Mouse (Mus musculus) ES-E14 (cell line): Measurements from ENCODE around the gene Cacul1. TPM values are rescaled to one million over a fixed set of nuclear protein-coding genes. Genes with fewer than 3 reads are reported as not detected.

Source experiments
- DNase-seq: peaks from one replicate; pipeline ENCODE4 v3.0.0-alpha.2; 2013; ENCODE audit warnings: low read depth, low spot score
- H3K27ac ChIP-seq: 2 replicates; pipeline ENCODE4 v1.5.1; 2012; ENCODE audit warnings: low read depth, mild to moderate bottlenecking, low read length, moderate library complexity, mixed read lengths; ENCODE audit not compliant: poor library complexity, insufficient read depth, severe bottlenecking
- H3K36me3 ChIP-seq: 2 replicates; pipeline ENCODE4 v1.6.1; 2012; ENCODE audit warnings: mild to moderate bottlenecking, low read length, moderate library complexity, mixed read lengths; ENCODE audit not compliant: control insufficient read depth, poor library complexity, insufficient read depth, severe bottlenecking
- H3K4me1 ChIP-seq, 2 experiments: fragments of 150-350 bp in 1 of 2; sonication (generic) in 1 of 2; 2 replicates each; pipeline ENCODE4 v1.6.1; 2012; ENCODE audit warnings: low read length in 2 of 2, mild to moderate bottlenecking in 1 of 2, mixed read lengths in 1 of 2; ENCODE audit not compliant: control insufficient read depth in 2 of 2, insufficient read depth in 2 of 2, poor library complexity in 1 of 2
- H3K4me3 ChIP-seq, 2 experiments: fragments of 150-350 bp in 1 of 2; sonication (generic) in 1 of 2; 2 replicates each; pipeline ENCODE4 v1.5.1; 2012; ENCODE audit warnings: low read length in 2 of 2, low read depth in 1 of 2, mild to moderate bottlenecking in 1 of 2, mixed read lengths in 1 of 2; ENCODE audit not compliant: insufficient read depth in 1 of 2, poor library complexity in 1 of 2, severe bottlenecking in 1 of 2
- H3K9ac ChIP-seq: 2 replicates; pipeline ENCODE4 v1.6.1; 2012; ENCODE audit warnings: low read depth, mild to moderate bottlenecking, low read length, mixed read lengths; ENCODE audit not compliant: poor library complexity, insufficient read depth, severe bottlenecking
- H3K9me3 ChIP-seq: fragments of 150-350 bp; sonication (generic); 2 replicates; pipeline ENCODE4 v1.6.1; 2012; ENCODE audit warnings: low read depth, mild to moderate bottlenecking, low read length; ENCODE audit not compliant: control insufficient read depth, insufficient read depth
- CHD2 ChIP-seq: IDR thresholded peaks from 2 replicates; pipeline ENCODE4 v1.6.1; 2014; ENCODE audit warnings: mild to moderate bottlenecking, low read depth, low read length, inconsistent platforms
- HCFC1 ChIP-seq: IDR thresholded peaks from 2 replicates; pipeline ENCODE4 v1.6.1; 2012; ENCODE audit warnings: low read length, inconsistent platforms, borderline replicate concordance; ENCODE audit not compliant: insufficient read depth
- MAFK ChIP-seq: IDR thresholded peaks from 2 replicates; pipeline ENCODE4 v1.6.1; 2014; ENCODE audit warnings: mild to moderate bottlenecking, low read depth, low read length, inconsistent platforms; ENCODE audit not compliant: insufficient read depth
- ZC3H11A ChIP-seq: IDR thresholded peaks from 2 replicates; pipeline ENCODE4 v1.6.1; 2012; ENCODE audit warnings: low read depth, mild to moderate bottlenecking, inconsistent platforms, low read length, borderline replicate concordance
- ZNF384 ChIP-seq: IDR thresholded peaks from 2 replicates; pipeline ENCODE4 v1.6.1; 2012; ENCODE audit warnings: low read depth, low read length, inconsistent platforms
- in situ Hi-C, 2 experiments: fragments of 600-800 bp; cut with MboI; formaldehyde crosslinking; loops; one replicate each; pipeline ENCODE4 v1.15.1; 2025; ENCODE audit warnings: low sequenced_read_pairs in 2 of 2, inconsistent platforms in 1 of 2; ENCODE audit not compliant: unreplicated experiment in 2 of 2
- total RNA-seq: library from RNA; depleted of rRNA; stranded (reverse); fragments of 300-350 nt; gene quantifications from 2 replicates; pipeline ENCODE4 v1.2.3, GENCODE M21; 2012; rRNA removed

Gene Cacul1
- total RNA-seq, 1 experiment, result 44.2 TPM

- Histone ChIP-seq H3K4me3 (no peak overlapping the region), H3K9ac (no peak overlapping the region), H3K4me1 (no peaks in the 10 kb centered on the region), H3K36me3 (no peaks in the 10 kb centered on the region), H3K27ac (no peak overlapping the region), H3K9me3 (no peaks in the 10 kb centered on the region)
- DNase-seq, result no peak
- no peak for TF ChIP-seq HCFC1
- TF ChIP-seq ZNF384, result no peak
- TF ChIP-seq ZC3H11A, result no peak
- TF ChIP-seq CHD2, result no peak
- no peak for TF ChIP-seq MAFK
- in situ Hi-C loops, result no loop called here
Observed at GRCm38 (mm10) chr19:60489566-60489965, 91.3 kb downstream of the Cacul1 start.

- H3K27ac ChIP-seq, result no peak overlapping the region
- in situ Hi-C loops, result no loop called here
Observed at GRCm38 (mm10) chr19:60485261-60485660, 95.6 kb downstream of the Cacul1 start.

GRCm38 (mm10) chr19:60478859-60479258 lies 102.0 kb downstream of the Cacul1 start:
- no peaks in the 10 kb centered on the region for H3K9me3 ChIP-seq
- DNase-seq, result no peak
- no peaks in the 10 kb centered on the region for H3K36me3 ChIP-seq
- H3K4me1 ChIP-seq, result no peaks in the 10 kb centered on the region
- no peak overlapping the region for H3K27ac ChIP-seq
- in situ Hi-C loops, result no loop called here
- TF ChIP-seq HCFC1 (no peak), MAFK (no peak), ZNF384 (no peak), ZC3H11A (no peak)
- no peak overlapping the region for H3K4me3 ChIP-seq
- H3K9ac ChIP-seq, result no peak overlapping the region

More at GRCm38 (mm10) chr19:60485261-60485660, 95.6 kb downstream of the Cacul1 start:
- H3K36me3 ChIP-seq, result no peaks in the 10 kb centered on the region
- TF ChIP-seq CHD2, result no peak
- TF ChIP-seq HCFC1, result no peak
- TF ChIP-seq ZNF384, result no peak
- no peak for TF ChIP-seq ZC3H11A
- TF ChIP-seq MAFK, result no peak
- H3K9me3 ChIP-seq, result no peaks in the 10 kb centered on the region
- no peak overlapping the region for H3K9ac ChIP-seq
- no peak for DNase-seq
- H3K4me1 ChIP-seq, result no peaks in the 10 kb centered on the region
- no peak overlapping the region for H3K4me3 ChIP-seq

- TF ChIP-seq ZNF384 (no peak), CHD2 (no peak), ZC3H11A (no peak), HCFC1 (no peak), MAFK (no peak)
- H3K4me1 ChIP-seq, result no peaks in the 10 kb centered on the region
- no peak overlapping the region for H3K4me3 ChIP-seq
- H3K9ac ChIP-seq, result no peak overlapping the region
- no peak for DNase-seq
- H3K27ac ChIP-seq, result no peak overlapping the region
- H3K36me3 ChIP-seq, result no peaks in the 10 kb centered on the region
- in situ Hi-C loops, result no loop called here
- H3K9me3 ChIP-seq, result no peaks in the 10 kb centered on the region
Observed at GRCm38 (mm10) chr19:60477788-60478187, 103.0 kb downstream of the Cacul1 start.

Other genes starting within 250 kb of the Cacul1 start
- not detected in 2 replicates for gene Prlhr, start 112.7 kb downstream of the Cacul1 start, total RNA-seq
- gene Nanos1, start 175.0 kb upstream of the Cacul1 start, total RNA-seq, result 5.4 and 6.9 TPM in 2 replicates
- gene Eif3a, start 209.6 kb upstream of the Cacul1 start, total RNA-seq, result 234 and 237 TPM in 2 replicates
- gene Fam45a, start 230.6 kb upstream of the Cacul1 start, total RNA-seq, result 15.6 and 17.0 TPM in 2 replicates